Mouse (Mus musculus) MEL (cell line): ENCODE measurements at regions not wholly inside any gene's neighbourhood (a gene's known extent, or its start where the extent isn't known, plus 50 kb on each side); places are given as distances from the start of the nearest gene placed in this dataset.

Source experiments
- DNase-seq: peaks from one replicate; pipeline ENCODE4 v3.0.0; 2011; ENCODE audit warnings: low read depth, low spot score
- H3K27ac ChIP-seq: 2 replicates; pipeline ENCODE4 v1.5.1; 2012; ENCODE audit warnings: low read depth, mild to moderate bottlenecking, control low read depth, low read length, moderate library complexity; ENCODE audit not compliant: control insufficient read depth
- H3K27me3 ChIP-seq, 2 experiments: fragments of 150-350 bp in 1 of 2; sonication (generic) in 1 of 2; 2 replicates each; pipeline ENCODE4 v1.6.1; 2012; ENCODE audit warnings: low read length in 2 of 2, mild to moderate bottlenecking in 2 of 2, improper control_type of control experiment in 1 of 2, moderate library complexity in 1 of 2; ENCODE audit not compliant: insufficient read depth in 2 of 2, control insufficient read depth in 1 of 2
- H3K36me3 ChIP-seq, 2 experiments: 2 replicates each; pipeline ENCODE4 v1.6.1; 2012 to 2014; ENCODE audit warnings: low read length in 2 of 2, improper control_type of control experiment in 1 of 2, inconsistent platforms in 1 of 2, mild to moderate bottlenecking in 1 of 2; ENCODE audit not compliant: insufficient read depth in 2 of 2, control insufficient read depth in 1 of 2
- H3K4me1 ChIP-seq, 2 experiments: fragments of 150-350 bp in 1 of 2; sonication (generic) in 1 of 2; 2 replicates each; pipeline ENCODE4 v1.6.1; 2012; ENCODE audit warnings: low read length in 2 of 2, improper control_type of control experiment in 1 of 2, mild to moderate bottlenecking in 1 of 2; ENCODE audit not compliant: insufficient read depth in 2 of 2, control insufficient read depth in 1 of 2
- H3K4me3 ChIP-seq, 2 experiments: fragments of 150-350 bp in 1 of 2; sonication (generic) in 1 of 2; 2 replicates each; pipeline ENCODE4 v1.5.1; 2012; ENCODE audit warnings: low read depth in 2 of 2, low read length in 2 of 2, mild to moderate bottlenecking in 2 of 2, moderate library complexity in 2 of 2, control low read depth in 1 of 2, improper control_type of control experiment in 1 of 2; ENCODE audit not compliant: control insufficient read depth in 1 of 2, insufficient read depth in 1 of 2
- H3K79me2 ChIP-seq: 2 replicates; pipeline ENCODE4 v1.6.1; 2012; ENCODE audit warnings: mild to moderate bottlenecking, low read length, moderate library complexity; ENCODE audit not compliant: control insufficient read depth, poor library complexity, insufficient read depth
- H3K9ac ChIP-seq: 2 replicates; pipeline ENCODE4 v1.6.1; 2012; ENCODE audit warnings: low read depth, mild to moderate bottlenecking, control low read depth, low read length, moderate library complexity; ENCODE audit not compliant: control insufficient read depth, poor library complexity, severe bottlenecking
- H3K9me3 ChIP-seq: fragments of 150-350 bp; sonication (generic); replicated peaks from 2 replicates; pipeline ENCODE4 v1.6.1; 2012; ENCODE audit warnings: mild to moderate bottlenecking, low read length, improper control_type of control experiment, moderate library complexity; ENCODE audit not compliant: insufficient read depth
- CTCF ChIP-seq, 3 experiments: IDR thresholded peaks in 2 of 3; conservative IDR thresholded peaks in 1 of 3; 2 replicates each; pipeline ENCODE4 v1.5.1; 2011 to 2012; ENCODE audit warnings: low read length in 3 of 3, low read depth in 2 of 3, mild to moderate bottlenecking in 2 of 3, improper control_type of control experiment in 1 of 3, inconsistent platforms in 1 of 3, mixed read lengths in 1 of 3, moderate library complexity in 1 of 3; ENCODE audit not compliant: control insufficient read depth in 1 of 3, insufficient read depth in 1 of 3, poor library complexity in 1 of 3, severe bottlenecking in 1 of 3
- E2F4 ChIP-seq: IDR thresholded peaks from 2 replicates; pipeline ENCODE4 v1.6.1; 2011; ENCODE audit warnings: low read depth, low read length, improper control_type of control experiment, borderline replicate concordance
- GABPA ChIP-seq: IDR thresholded peaks from 2 replicates; pipeline ENCODE4 v1.6.1; 2012; ENCODE audit warnings: low read depth, mild to moderate bottlenecking, inconsistent platforms, low read length, improper control_type of control experiment, moderate library complexity
- GATA1 ChIP-seq: IDR thresholded peaks from 2 replicates; pipeline ENCODE4 v1.6.1; 2011; ENCODE audit warnings: low read depth, low read length, improper control_type of control experiment
- HCFC1 ChIP-seq: IDR thresholded peaks from 2 replicates; pipeline ENCODE4 v1.6.1; 2012; ENCODE audit warnings: low read depth, mild to moderate bottlenecking, inconsistent platforms, low read length, improper control_type of control experiment, moderate library complexity
- MAX ChIP-seq: IDR thresholded peaks from 2 replicates; pipeline ENCODE4 v1.6.1; 2011; ENCODE audit warnings: low read length, improper control_type of control experiment
- MXI1 ChIP-seq: IDR thresholded peaks from 2 replicates; pipeline ENCODE4 v1.6.1; 2011; ENCODE audit warnings: mild to moderate bottlenecking, low read depth, low read length, improper control_type of control experiment
- MYB ChIP-seq: IDR thresholded peaks from 2 replicates; pipeline ENCODE4 v1.6.1; 2011; ENCODE audit warnings: mild to moderate bottlenecking, low read depth, low read length, improper control_type of control experiment
- MYC ChIP-seq: IDR thresholded peaks from 2 replicates; pipeline ENCODE4 v1.6.1; 2011; ENCODE audit warnings: low read depth, mild to moderate bottlenecking, low read length, improper control_type of control experiment, moderate library complexity
- POLR2AphosphoS5 ChIP-seq: IDR thresholded peaks from 2 replicates; pipeline ENCODE4 v1.6.1; 2012; ENCODE audit warnings: low read depth, borderline replicate concordance, mild to moderate bottlenecking, inconsistent platforms, low read length, moderate library complexity, mixed read lengths
- RAD21 ChIP-seq: IDR thresholded peaks from 2 replicates; pipeline ENCODE4 v1.6.1; 2011; ENCODE audit warnings: mild to moderate bottlenecking, low read depth, low read length, improper control_type of control experiment
- RCOR1 ChIP-seq: IDR thresholded peaks from 2 replicates; pipeline ENCODE4 v1.6.1; 2012; ENCODE audit warnings: low read depth, mild to moderate bottlenecking, inconsistent platforms, low read length, improper control_type of control experiment
- TAL1 ChIP-seq: IDR thresholded peaks from 2 replicates; pipeline ENCODE4 v1.6.1; 2012; ENCODE audit warnings: mild to moderate bottlenecking, inconsistent platforms, low read length, moderate library complexity, mixed read lengths
- USF1 ChIP-seq: IDR thresholded peaks from 2 replicates; pipeline ENCODE4 v1.6.1; 2014; ENCODE audit warnings: low read depth, mild to moderate bottlenecking, inconsistent platforms, low read length, improper control_type of control experiment, moderate library complexity
- ZKSCAN1 ChIP-seq: IDR thresholded peaks from 2 replicates; pipeline ENCODE4 v1.6.1; 2012; ENCODE audit warnings: low read depth, mild to moderate bottlenecking, inconsistent platforms, low read length, improper control_type of control experiment, moderate library complexity
- ZMIZ1 ChIP-seq: IDR thresholded peaks from 2 replicates; pipeline ENCODE4 v1.6.1; 2012; ENCODE audit warnings: low read depth, mild to moderate bottlenecking, inconsistent platforms, low read length, improper control_type of control experiment, moderate library complexity

DNA sequence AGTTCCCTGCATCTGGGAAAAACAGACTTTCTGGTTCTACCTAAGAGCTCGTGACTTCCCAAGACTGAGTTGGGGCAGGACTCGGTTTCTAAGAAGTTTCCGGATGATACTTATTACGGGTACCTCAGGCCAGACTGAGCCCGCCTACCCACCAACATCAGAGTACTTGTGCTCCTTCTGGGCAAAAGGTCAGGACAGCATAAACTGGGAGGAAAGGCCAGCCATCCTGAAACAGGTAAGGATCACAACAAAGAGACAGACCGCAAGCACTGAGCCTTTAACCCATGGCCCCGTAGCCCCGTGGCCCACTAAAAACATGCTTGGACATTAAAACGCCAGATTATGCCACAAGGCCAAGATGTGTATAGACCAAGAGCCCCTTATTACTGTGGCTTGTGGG is 199.6 kb downstream of the Ttc8 start:
- TF ChIP-seq ZMIZ1 (no peak), TAL1 (no peak)
- TF ChIP-seq, all 39 proteins: peak for 0
- Histone ChIP-seq H3K27ac (no peak overlapping the region), H3K9ac (no peak overlapping the region), H3K36me3 (no peaks in the 10 kb centered on the region), H3K79me2 (no peaks in the 10 kb centered on the region), H3K27me3 (no peaks in the 10 kb centered on the region; a peak in 1 of 4 replicates), H3K4me3 (no peak overlapping the region), H3K4me1 (no peaks in the 10 kb centered on the region), H3K9me3 (no peaks in the 10 kb centered on the region)
- DNase-seq: no peak

DNA sequence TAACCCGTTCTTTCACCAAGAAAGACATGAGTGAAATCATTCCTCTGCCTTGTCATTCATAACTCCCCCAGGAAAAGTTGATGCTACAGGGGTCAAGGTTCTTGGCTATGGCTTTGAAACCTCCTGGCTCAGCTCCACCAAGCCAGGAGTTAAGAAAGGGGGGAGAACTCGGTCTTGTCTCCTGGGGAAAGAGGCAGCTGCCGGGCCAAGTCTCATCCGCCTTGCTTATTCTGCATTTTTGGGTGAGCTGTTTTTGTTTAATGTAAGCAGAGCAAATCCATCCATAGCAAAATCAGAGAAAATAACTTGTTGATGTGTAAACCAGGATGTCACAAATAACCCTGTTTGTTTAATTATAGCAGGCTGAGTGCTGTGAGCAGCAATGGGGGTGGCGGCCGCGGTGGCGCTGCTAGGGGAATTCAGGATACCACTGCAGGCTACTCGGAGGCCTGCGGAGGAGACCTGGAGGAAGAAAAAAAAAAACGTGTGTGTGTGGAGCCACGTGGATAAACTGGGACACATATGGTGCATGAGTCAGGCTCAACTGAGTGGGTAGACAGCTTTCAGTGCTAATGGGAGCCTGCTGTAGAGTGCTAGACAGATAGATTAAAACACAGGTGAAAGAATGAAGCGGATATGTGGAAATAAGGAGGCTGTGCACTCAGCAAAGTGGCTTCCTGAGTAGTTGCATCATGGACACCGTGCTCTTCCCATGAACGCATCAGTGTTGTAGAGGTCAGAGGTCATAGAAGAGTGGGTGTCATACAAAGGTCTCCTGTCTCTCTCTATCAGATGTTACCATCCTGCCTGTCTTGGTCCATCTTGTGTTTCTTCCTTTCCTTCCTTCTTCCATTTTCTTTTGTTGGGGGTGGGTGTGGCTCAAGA is 203.5 kb downstream of the Ttc8 start:
- H3K27ac ChIP-seq: no peak overlapping the region
- no peaks in the 10 kb centered on the region for H3K4me1 ChIP-seq
- H3K27me3 ChIP-seq: no peaks in the 10 kb centered on the region; a peak in 1 of 4 replicates
- no peaks in the 10 kb centered on the region for H3K79me2 ChIP-seq
- H3K4me3 ChIP-seq: no peak overlapping the region
- H3K36me3 ChIP-seq: no peaks in the 10 kb centered on the region
- no peaks in the 10 kb centered on the region for H3K9me3 ChIP-seq
- TF ChIP-seq E2F4 (no peak), GATA1 (no peak), MAX (no peak), MXI1 (no peak), MYC (no peak), RAD21 (no peak), ZKSCAN1 (no peak), RCOR1 (no peak), GABPA (no peak), CTCF (IDR thresholded peaks at IDR 0.05 in 2 of 3, conservative IDR thresholded peaks at IDR 0.05 in 1 of 3; ENCODE audit: control insufficient read depth in 1 of 3, insufficient read depth in 1 of 3, low read depth in 2 of 3, low read length in 3 of 3, poor library complexity in 1 of 3, severe bottlenecking in 1 of 3) (no peak), USF1 (no peak), HCFC1 (no peak), MYB (no peak), POLR2AphosphoS5 (no peak)
- no peak overlapping the region for H3K9ac ChIP-seq
- DNase-seq: no peak
